22 mouse cellular contexts compared by ENCODE assay signal in the genomic region with DNA sequence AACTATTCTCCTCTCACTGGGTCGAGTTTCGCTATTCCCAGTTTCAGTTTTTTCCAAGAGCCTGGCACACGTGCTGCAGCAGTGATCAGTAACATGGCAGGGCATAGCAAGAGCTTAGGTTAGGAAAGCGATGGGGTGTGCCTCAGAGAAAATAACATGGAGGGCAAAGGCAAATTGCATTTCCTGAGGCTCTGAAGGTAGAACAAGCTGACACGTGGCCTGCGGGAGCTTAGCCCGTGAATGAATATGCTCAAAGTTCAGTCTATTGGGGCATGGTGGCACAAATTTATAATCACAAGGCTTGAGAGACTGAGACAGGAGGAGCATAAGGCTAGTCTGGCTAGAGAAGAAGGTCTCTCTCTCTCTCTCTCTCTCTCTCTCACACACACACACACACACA. TPM values are rescaled to one million over a fixed set of nuclear protein-coding genes. Genes with fewer than 3 reads are reported as not detected.
DNase-seq lines count a peak whose midpoint lies in the region.
"Had no signal": no experiment of that assay in that cellular context is flagged by ENCODE, and none has a peak within 500 bp of the region (broad histone marks: within the 10 kb centered on the region; RNA-seq: fewer than 3 reads in every experiment).

No protein-coding gene starts in this region.

- DNase-seq in adipocyte (ENCODE audit: low spot score), result peak; percentile 70
- peak; percentile 92 for DNase-seq in kidney, adult 9 months
- DNase-seq in kidney, postnatal 36 days, result peak; percentile 74 to 87
- DNase-seq in left cerebral cortex, postnatal 25 days (ENCODE audit: low spot score in 2 of 2), result no peak
- no peak for DNase-seq in left cerebral cortex, adult 11 months (ENCODE audit: low spot score)
- no peak for DNase-seq in embryo, embryonic 10.5 days (ENCODE audit: low spot score)
- DNase-seq: adrenal gland, adult 2 months; cerebellum, postnatal 14 days; embryo, embryonic 11 days; forebrain, postnatal 0 days; heart, postnatal 10 days; lung, adult 2 months; lung, postnatal 36 days; right cerebral cortex, postnatal 14 days had no signal

- H3K4me3 ChIP-seq in brown adipose tissue, adult 24 weeks (ENCODE audit: insufficient read depth, low read depth, low read length), result no peak overlapping the region
- H3K4me3 ChIP-seq: forebrain, embryonic 10.5 days; layer of hippocampus, adult 2 months; limb, embryonic 12.5 days; neural tube, embryonic 15.5 days; stomach, embryonic 15.5 days had no signal

- peak overlapping the region; percentile 81 for H3K27ac ChIP-seq in brown adipose tissue, adult 24 weeks (replicated peaks; ENCODE audit: low read depth, low read length)
- H3K27ac ChIP-seq: forebrain, embryonic 10.5 days; layer of hippocampus, adult 2 months; limb, embryonic 12.5 days; neural tube, embryonic 15.5 days; stomach, embryonic 15.5 days had no signal

- peaks cover 28% of the 10 kb centered on the region for H3K4me1 ChIP-seq in brown adipose tissue, adult 24 weeks (ENCODE audit: control insufficient read depth, insufficient read depth, insufficient read length, low read length)

- intact Hi-C loops in left cerebral cortex, postnatal 25 days (cut with DNase I), result no loop called here

RNA-seq across cellular contexts. Expression of a gene that starts 4.6 kb away (rescaled TPM):
- 157 and 178 TPM in 2 replicates for polyA plus RNA-seq in brown adipose tissue, adult 24 weeks (2012; ENCODE audit: insufficient read depth, insufficient read length, missing spikeins)
- 10 to 100 TPM; 71.6 to 77.3 TPM for total RNA-seq in left cerebral cortex, postnatal 25 days (2021)

RNA-seq across cellular contexts. Expression of a gene that starts 5.0 kb away (rescaled TPM):
- polyA plus RNA-seq in brown adipose tissue, adult 24 weeks (2012; ENCODE audit: insufficient read depth, insufficient read length, missing spikeins), result 29.8 and 61.0 TPM in 2 replicates
- 10 to 100 TPM; 17.4 to 20.0 TPM for total RNA-seq in left cerebral cortex, postnatal 25 days (2021)

RNA-seq across cellular contexts. Expression of a gene that starts 47.3 kb away (rescaled TPM):
- not detected in 2 replicates for polyA plus RNA-seq in brown adipose tissue, adult 24 weeks (2012; ENCODE audit: insufficient read depth, insufficient read length, missing spikeins)
- 1 to 10 TPM; 9.1 to 9.2 TPM for total RNA-seq in left cerebral cortex, postnatal 25 days (2021)
- total RNA-seq: granulocyte monocyte progenitor cell, adult 5-6 weeks; megakaryocyte-erythroid progenitor cell, adult 5-6 weeks had no signal

RNA-seq across cellular contexts. Expression of a gene that starts 48.6 kb away (rescaled TPM):
- not detected in 2 replicates for polyA plus RNA-seq in brown adipose tissue, adult 24 weeks (2012; ENCODE audit: insufficient read depth, insufficient read length, missing spikeins)
- total RNA-seq in left cerebral cortex, postnatal 25 days (2021), result 1 to 10 TPM; 2.2 to 4.2 TPM
- total RNA-seq: adrenal gland, adult 2 months; heart, postnatal 10 days had no signal

Comparison
In these comparisons a context has a peak if more than half of its experiments do, and no peak if none do; other contexts are left out.
1. DNase-seq: peak in adipocyte (single experiment), kidney, adult 9 months (single experiment) and kidney, postnatal 36 days (2 of 2); none in left cerebral cortex, postnatal 25 days (0 of 2), left cerebral cortex, adult 11 months (single experiment) and embryo, embryonic 10.5 days (single experiment).